Mouse (Mus musculus) limb, embryonic 10.5 days (tissue): ENCODE results near the gene Adamtsl1. TPM values are rescaled to one million over a fixed set of nuclear protein-coding genes. Genes with fewer than 3 reads are reported as not detected.

ENCODE experiments used
- DNase-seq: peaks from one replicate; pipeline ENCODE4 v3.0.0-alpha.2; 2017; ENCODE audit warnings: low spot score
- H3K27ac ChIP-seq: fragments of 300-500 bp; sonication (generic); 2 replicates; pipeline ENCODE4 v1.5.1; 2016; ENCODE audit warnings: mild to moderate bottlenecking
- H3K27me3 ChIP-seq: fragments of 300-500 bp; sonication (generic); 2 replicates; pipeline ENCODE4 v1.6.1; 2016; ENCODE audit warnings: low read depth, mild to moderate bottlenecking; ENCODE audit not compliant: poor library complexity, severe bottlenecking
- H3K36me3 ChIP-seq: fragments of 300-500 bp; sonication (generic); 2 replicates; pipeline ENCODE4 v1.6.1; 2016; ENCODE audit warnings: mild to moderate bottlenecking, moderate library complexity
- H3K4me1 ChIP-seq: fragments of 300-500 bp; sonication (generic); 2 replicates; pipeline ENCODE4 v1.6.1; 2016
- H3K4me3 ChIP-seq: fragments of 300-500 bp; sonication (generic); 2 replicates; pipeline ENCODE4 v1.5.1; 2016; ENCODE audit warnings: mild to moderate bottlenecking, moderate library complexity
- H3K9me3 ChIP-seq: fragments of 300-500 bp; sonication (generic); replicated peaks from 2 replicates; pipeline ENCODE4 v1.6.1; 2016; ENCODE audit warnings: mild to moderate bottlenecking
- WGBS: fragments of 180-500 bp; shearing (Covaris S2); methylation state at CpG from one replicate; pipeline ENCODE4 v1.1.7; 2016; 5-methylcytosine and 5-hydroxymethylcytosine counted together
- polyA plus RNA-seq: library from polyadenylated mRNA; unstranded; fragments of >200 nt; fragmentation: Nextera tagmentation; extraction: Ambion mirVana; gene quantifications from 2 replicates; pipeline ENCODE4 v1.2.1, GENCODE M21; 2016

The Adamtsl1 gene
- polyA plus RNA-seq, 1 experiment from 2014 or later, result 3.7 TPM

DNA sequence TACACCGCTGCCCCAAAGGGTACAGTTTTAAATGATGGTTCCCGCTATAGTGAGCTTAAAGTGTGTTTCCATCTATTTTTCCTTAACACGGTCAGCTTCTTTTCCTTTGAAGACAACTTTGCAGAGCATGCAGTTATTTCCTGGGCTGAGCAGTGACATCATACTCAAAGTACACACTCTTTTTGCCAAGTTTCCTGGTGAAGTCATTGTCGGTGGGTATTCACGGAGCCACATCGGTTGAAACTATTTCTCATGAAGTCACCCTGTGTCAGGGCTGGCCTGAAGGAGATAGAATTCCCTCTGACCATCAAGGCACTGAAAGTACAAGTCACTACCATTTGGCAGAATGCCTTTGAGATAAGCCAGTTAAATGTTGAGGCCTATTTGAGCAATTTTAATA lies 45.8 kb downstream of the Adamtsl1 start:
- Histone ChIP-seq H3K4me3 (no peak overlapping the region), H3K27me3 (no peaks in the 10 kb centered on the region), H3K4me1 (no peaks in the 10 kb centered on the region), H3K9me3 (no peaks in the 10 kb centered on the region), H3K27ac (no peak overlapping the region), H3K36me3 (no peaks in the 10 kb centered on the region)
- DNase-seq, result no peak
- WGBS, result 92% methylated on average over 6 of the region's 6 CpGs

DNA sequence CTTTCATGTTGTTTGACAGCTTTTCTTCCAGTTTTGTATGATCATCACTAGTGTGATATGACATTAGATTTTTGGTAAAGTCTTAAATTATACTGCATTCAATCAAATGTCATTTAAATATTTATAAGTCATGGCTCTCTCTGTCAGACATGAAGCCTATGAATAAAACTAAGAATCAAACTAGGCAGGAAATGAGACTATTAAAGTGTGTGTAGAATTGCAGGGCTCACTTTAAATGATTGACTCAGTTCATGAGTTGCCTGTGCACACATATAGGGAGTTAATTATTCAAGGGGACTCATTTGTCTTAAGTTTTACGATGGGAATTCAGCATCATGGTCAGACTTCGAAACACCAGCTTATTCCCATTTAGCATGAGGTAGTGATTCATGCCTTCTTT lies 71.5 kb downstream of the Adamtsl1 start:
- H3K27me3 ChIP-seq, result no peaks in the 10 kb centered on the region
- no peak for DNase-seq
- no peaks in the 10 kb centered on the region; the same call in 1 of the 2 replicates for H3K4me1 ChIP-seq
- H3K27ac ChIP-seq, result no peak overlapping the region
- WGBS, result 82% methylated on average over 2 of the region's 2 CpGs
- no peaks in the 10 kb centered on the region for H3K36me3 ChIP-seq
- H3K9me3 ChIP-seq, result no peaks in the 10 kb centered on the region
- no peak overlapping the region for H3K4me3 ChIP-seq

DNA sequence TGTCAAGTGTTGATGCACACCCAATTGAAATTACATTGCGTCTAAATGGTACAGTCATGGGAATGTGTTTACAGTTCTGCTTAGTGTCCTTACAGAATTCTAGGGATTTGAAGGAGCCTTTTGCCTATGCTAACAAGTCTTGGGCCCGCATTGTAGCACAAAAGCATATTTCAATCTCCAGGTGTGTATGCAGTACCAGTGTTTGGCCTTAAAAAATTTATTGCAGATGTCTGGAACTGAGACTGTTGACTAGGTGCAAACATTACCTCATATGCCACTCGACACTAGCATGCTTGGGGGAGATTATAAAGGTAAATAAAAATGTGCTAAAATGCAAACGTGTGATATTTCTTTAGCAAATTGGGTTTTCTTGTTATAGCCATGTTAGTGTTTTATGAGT lies 75.0 kb downstream of the Adamtsl1 start:
- WGBS, result 82% methylated on average over 4 of the region's 4 CpGs
- Histone ChIP-seq H3K4me1 (peaks cover 5% of the 10 kb centered on the region; the same call in 1 of the 2 replicates), H3K27me3 (no peaks in the 10 kb centered on the region), H3K27ac (no peak overlapping the region), H3K36me3 (no peaks in the 10 kb centered on the region), H3K9me3 (no peaks in the 10 kb centered on the region), H3K4me3 (no peak overlapping the region)
- DNase-seq, result no peak

DNA sequence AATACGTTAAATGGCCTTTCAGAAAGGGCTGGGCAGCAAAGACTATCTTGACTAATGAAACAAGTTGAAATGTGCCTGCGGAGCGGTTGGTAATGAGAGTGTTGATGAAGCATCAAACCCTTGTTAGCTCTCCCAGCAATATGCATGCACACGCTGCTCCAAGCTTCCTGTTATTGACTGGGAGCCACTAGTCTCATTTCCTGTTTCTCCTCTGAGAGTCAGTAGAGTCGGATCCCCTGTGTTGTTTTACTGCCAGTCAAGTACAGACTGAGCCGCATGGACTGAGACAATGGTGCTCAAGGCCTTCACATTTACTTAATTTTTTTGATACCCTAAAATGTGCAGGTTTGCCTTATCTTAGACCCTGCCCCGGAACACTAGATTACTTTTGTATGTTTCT lies 77.1 kb downstream of the Adamtsl1 start:
- Histone ChIP-seq H3K9me3 (no peaks in the 10 kb centered on the region), H3K36me3 (no peaks in the 10 kb centered on the region), H3K27ac (no peak overlapping the region), H3K4me3 (no peak overlapping the region), H3K4me1 (peaks cover 5% of the 10 kb centered on the region; the same call in 1 of the 2 replicates), H3K27me3 (no peaks in the 10 kb centered on the region)
- WGBS, result 76% methylated on average over 7 of the region's 7 CpGs
- no peak for DNase-seq

DNA sequence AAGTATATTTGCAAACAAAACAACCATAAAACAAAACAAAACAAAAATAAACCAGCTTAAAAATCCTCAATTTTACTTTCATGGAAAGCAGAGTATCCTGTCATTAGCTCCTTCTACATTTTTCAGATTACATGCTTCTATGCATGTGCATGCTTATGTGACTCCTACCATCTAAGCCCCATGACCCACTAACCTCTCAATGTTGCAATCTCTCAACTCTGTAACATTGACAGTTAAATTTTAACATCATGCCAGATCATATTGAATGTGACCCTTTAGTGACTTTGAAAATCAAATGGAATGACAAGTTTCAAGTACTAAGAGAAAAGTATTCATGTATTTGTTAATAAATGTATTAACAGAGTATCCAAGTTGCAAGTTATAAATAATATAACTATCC lies 80.2 kb downstream of the Adamtsl1 start:
- no peak overlapping the region for H3K27ac ChIP-seq
- DNase-seq, result no peak
- H3K4me1 ChIP-seq, result peaks cover 5% of the 10 kb centered on the region; the same call in 1 of the 2 replicates
- no peaks in the 10 kb centered on the region for H3K9me3 ChIP-seq
- H3K27me3 ChIP-seq, result no peaks in the 10 kb centered on the region
- H3K36me3 ChIP-seq, result no peaks in the 10 kb centered on the region
- no peak overlapping the region for H3K4me3 ChIP-seq

DNA sequence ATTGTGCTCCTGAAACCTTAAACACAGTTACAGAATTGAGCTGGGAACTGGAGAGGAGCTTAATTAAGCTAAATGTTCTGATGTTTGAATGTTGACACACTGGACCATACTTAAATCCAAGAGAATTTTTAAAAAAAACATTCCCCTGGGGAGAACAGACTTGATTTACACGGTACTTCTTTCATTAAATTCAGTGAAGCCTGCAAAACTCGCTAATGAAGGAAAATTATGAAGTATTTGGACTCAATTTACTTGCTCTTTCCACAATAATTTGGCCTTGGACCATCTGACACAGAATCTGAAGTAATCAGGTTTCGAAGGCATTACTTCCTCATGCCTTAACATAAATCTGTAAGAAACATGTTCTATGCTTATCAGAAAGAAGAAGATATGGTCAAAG lies 99.4 kb downstream of the Adamtsl1 start:
- Histone ChIP-seq H3K4me3 (no peak overlapping the region), H3K4me1 (no peaks in the 10 kb centered on the region), H3K27ac (no peak overlapping the region), H3K9me3 (no peaks in the 10 kb centered on the region), H3K36me3 (no peaks in the 10 kb centered on the region), H3K27me3 (no peaks in the 10 kb centered on the region)
- no peak for DNase-seq
- 87% methylated on average over 3 of the region's 3 CpGs for WGBS

DNA sequence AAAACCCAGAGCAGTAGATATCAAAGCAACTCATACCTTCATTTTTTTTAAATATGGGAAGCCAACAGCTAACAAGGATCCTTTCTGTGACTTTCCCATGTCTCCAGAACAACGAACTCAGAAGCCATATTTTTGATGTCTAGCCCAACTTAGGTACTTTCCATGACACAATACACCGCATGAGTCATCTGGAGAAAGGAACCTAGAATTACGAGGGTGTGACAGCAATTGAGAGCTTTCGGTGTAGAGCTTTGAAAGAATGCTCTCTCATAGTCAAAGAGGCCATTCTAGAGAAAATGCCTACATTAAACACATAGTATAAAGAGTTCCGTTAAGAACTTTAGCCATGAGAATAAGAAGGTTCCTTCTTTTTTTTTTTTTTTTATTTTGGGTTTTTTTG lies 104.8 kb downstream of the Adamtsl1 start:
- Histone ChIP-seq H3K9me3 (no peaks in the 10 kb centered on the region), H3K36me3 (no peaks in the 10 kb centered on the region), H3K27ac (no peak overlapping the region), H3K4me3 (no peak overlapping the region), H3K27me3 (no peaks in the 10 kb centered on the region), H3K4me1 (no peaks in the 10 kb centered on the region)
- DNase-seq, result no peak
- WGBS, result 93% methylated on average over 5 of the region's 5 CpGs

DNA sequence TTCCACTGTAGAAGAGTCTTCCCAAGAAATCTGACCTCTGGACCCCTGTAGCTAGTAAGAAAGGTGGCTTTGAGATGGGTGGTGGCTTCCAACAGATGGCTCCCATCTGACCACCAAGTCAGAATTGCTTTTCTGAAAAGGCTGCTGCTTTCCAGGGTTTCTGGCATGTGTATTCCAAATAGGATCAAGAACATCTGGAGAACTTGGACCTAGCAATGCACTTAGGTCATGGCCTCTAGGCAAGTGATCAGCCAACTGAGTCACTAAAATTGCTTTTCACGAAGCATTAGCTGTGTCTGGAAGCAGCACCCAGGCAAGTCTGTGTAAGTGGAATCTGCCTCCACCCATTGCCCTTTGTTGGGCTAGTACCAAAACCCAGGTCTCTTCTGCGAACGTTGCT lies 105.3 kb downstream of the Adamtsl1 start:
- no peaks in the 10 kb centered on the region for H3K9me3 ChIP-seq
- H3K27me3 ChIP-seq, result no peaks in the 10 kb centered on the region
- H3K27ac ChIP-seq, result no peak overlapping the region
- no peaks in the 10 kb centered on the region for H3K36me3 ChIP-seq
- H3K4me3 ChIP-seq, result no peak overlapping the region
- no peak for DNase-seq
- no peaks in the 10 kb centered on the region for H3K4me1 ChIP-seq
- WGBS, result 81% methylated on average over 3 of the region's 3 CpGs

DNA sequence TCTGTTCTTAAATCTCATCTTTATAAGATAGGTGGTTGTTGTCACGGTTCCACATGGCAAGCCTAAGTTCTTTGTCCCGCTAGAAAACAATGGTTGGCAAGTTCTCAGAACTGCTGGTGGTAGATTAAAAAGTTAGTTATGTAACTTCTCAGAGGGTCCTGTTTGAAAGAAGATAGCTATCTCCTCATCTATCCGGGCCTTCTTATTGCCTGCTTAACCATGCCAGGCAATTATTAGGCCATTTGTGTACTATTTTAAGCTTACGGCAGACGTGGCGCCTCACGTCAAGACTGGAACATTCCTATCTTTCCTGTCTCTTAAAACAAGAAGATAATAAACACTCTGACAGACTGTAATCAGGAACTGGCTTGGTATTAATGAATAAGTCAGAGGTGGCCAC lies 115.4 kb downstream of the Adamtsl1 start:
- Histone ChIP-seq H3K27ac (no peak overlapping the region), H3K27me3 (no peaks in the 10 kb centered on the region), H3K4me3 (no peak overlapping the region), H3K9me3 (no peaks in the 10 kb centered on the region), H3K4me1 (no peaks in the 10 kb centered on the region), H3K36me3 (no peaks in the 10 kb centered on the region)
- no peak for DNase-seq
- 91% methylated on average over 7 of the region's 7 CpGs for WGBS

DNA sequence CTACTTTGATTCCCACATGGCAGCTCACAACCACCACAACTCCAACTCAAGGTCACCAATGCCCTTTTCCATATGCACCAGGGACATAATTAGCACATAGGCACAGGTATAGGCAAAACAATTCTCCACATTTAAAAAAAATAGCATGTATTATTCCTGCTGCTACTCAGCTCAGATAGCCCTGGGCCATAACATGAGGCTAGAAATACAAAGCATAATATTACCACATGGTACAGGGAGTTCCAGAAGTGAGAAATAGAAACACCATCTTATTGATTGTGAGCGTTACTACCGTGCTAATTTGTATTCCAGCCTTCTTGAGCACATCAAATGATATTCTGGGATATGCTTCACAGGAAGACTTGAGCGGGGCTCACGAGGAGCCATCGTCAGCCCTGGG lies 155.3 kb downstream of the Adamtsl1 start:
- 84% methylated on average over 5 of the region's 5 CpGs for WGBS
- Histone ChIP-seq H3K4me3 (no peak overlapping the region), H3K27ac (no peak overlapping the region), H3K27me3 (no peaks in the 10 kb centered on the region), H3K36me3 (no peaks in the 10 kb centered on the region), H3K9me3 (no peaks in the 10 kb centered on the region), H3K4me1 (0 out of 2 replicates have a peak, but pooled peaks cover 3% of the 10 kb centered on the region)
- no peak for DNase-seq

DNA sequence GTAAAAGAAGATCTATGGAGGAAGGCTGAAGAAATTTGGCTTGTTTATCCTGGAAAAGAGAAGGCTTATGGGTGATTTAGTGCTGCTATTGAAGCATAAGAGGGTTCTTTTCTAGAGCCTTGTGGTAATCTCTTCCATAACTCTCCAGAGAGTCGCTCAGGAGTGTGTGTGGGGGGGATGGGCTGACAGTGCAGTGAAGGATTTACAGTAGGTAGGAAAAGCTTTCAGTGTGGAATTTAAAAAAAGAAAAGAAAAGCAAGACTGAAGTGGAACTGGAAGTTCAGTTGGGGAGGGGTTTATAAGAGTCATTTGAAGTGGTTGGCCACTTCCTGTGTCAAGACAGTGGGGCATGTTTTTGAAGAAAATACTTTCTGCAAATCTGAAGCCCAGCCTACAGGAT lies 155.8 kb downstream of the Adamtsl1 start:
- H3K27ac ChIP-seq, result no peak overlapping the region
- WGBS, result 56% methylated on average over 1 of the region's 1 CpGs
- H3K4me1 ChIP-seq, result 0 out of 2 replicates have a peak, but pooled peaks cover 3% of the 10 kb centered on the region
- H3K4me3 ChIP-seq, result no peak overlapping the region
- DNase-seq, result no peak
- H3K36me3 ChIP-seq, result no peaks in the 10 kb centered on the region
- no peaks in the 10 kb centered on the region for H3K9me3 ChIP-seq
- no peaks in the 10 kb centered on the region for H3K27me3 ChIP-seq

DNA sequence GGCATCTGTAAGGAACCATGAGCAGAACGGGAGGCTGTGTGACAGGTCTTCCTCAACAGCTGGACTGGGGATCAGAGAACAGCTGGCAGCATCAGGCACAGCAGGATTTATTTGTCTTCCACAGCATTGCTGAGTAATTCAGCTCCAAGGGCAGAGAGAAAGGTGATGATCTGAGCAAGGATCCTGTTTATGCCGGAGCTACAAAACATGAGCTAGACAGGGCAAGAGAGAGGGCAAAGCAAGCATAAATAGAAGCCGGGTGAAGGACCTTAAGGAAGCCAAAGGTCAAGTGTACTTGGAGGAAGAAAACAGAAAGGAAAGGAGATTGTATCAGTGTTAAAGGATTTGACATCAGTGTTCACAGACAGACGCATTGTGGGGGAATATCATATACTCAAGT lies 158.3 kb downstream of the Adamtsl1 start:
- Histone ChIP-seq H3K27ac (no peak overlapping the region), H3K27me3 (no peaks in the 10 kb centered on the region), H3K4me1 (0 out of 2 replicates have a peak, but pooled peaks cover 3% of the 10 kb centered on the region), H3K9me3 (no peaks in the 10 kb centered on the region), H3K36me3 (no peaks in the 10 kb centered on the region), H3K4me3 (no peak overlapping the region)
- WGBS, result 64% methylated on average over 4 of the region's 4 CpGs
- DNase-seq, result no peak

DNA sequence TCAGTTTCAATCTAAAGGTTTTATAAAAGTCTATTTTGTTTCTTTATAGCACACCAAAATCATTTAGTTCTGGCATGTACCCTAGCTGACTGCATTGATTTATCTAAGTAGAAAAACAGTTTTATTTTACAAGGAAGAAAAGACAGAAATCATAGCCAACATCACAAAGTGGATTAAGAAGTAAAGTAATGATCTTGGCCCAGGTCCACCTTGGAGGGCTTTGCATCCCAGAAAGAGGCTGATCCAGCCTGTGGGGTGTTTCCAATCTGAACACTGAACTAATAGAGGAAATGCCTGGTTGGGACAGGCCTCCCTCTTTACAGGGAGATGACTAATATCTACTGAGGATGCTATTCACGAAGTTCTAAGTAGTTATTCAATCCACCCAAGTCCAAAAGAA lies 163.6 kb downstream of the Adamtsl1 start:
- Histone ChIP-seq H3K4me3 (no peak overlapping the region), H3K4me1 (no peaks in the 10 kb centered on the region), H3K36me3 (no peaks in the 10 kb centered on the region), H3K27ac (no peak overlapping the region), H3K27me3 (no peaks in the 10 kb centered on the region), H3K9me3 (no peaks in the 10 kb centered on the region)
- no peak for DNase-seq
- 56% methylated on average over 1 of the region's 1 CpGs for WGBS

DNA sequence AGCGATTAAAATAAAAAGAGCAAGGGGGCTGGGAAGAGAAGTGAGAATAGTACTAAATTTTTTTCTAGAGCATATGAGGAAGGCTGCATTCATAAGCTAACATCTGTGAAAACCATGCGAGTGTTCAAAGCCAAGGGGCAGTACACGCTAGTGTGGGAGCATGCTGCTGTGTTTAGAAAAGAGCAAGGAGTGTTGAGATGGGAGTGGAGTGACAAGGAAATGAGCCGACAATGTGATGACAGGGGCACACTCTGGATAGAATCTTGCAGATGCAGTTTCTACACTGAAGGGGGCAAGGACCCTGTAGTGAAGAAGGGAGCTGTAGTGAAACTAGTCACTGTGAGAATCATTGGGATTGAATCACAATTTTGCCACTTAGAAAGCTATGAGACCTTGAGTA lies 172.2 kb downstream of the Adamtsl1 start:
- no peak overlapping the region for H3K27ac ChIP-seq
- WGBS, result 84% methylated on average over 4 of the region's 4 CpGs
- no peak for DNase-seq

More for the DNA sequence above, 172.2 kb downstream of the Adamtsl1 start:
- Histone ChIP-seq H3K27me3 (no peaks in the 10 kb centered on the region), H3K4me1 (no peaks in the 10 kb centered on the region), H3K9me3 (no peaks in the 10 kb centered on the region), H3K4me3 (no peak overlapping the region), H3K36me3 (no peaks in the 10 kb centered on the region)
